Mouse (Mus musculus) lung, postnatal 0 days (tissue): ENCODE measurements at regions not wholly inside any gene's neighbourhood (a gene's known extent, or its start where the extent isn't known, plus 50 kb on each side); places are given as distances from the start of the nearest gene placed in this dataset.

Experiments
- CTCF ChIP-seq: IDR thresholded peaks from 2 replicates; pipeline ENCODE4 v1.5.1; 2016; ENCODE audit warnings: antibody characterized with exemption, mild to moderate bottlenecking
- EP300 ChIP-seq: IDR thresholded peaks from 2 replicates; pipeline ENCODE4 v1.6.1; 2016; ENCODE audit warnings: antibody characterized with exemption, mild to moderate bottlenecking, control low read depth

- TF ChIP-seq CTCF (no peak), EP300 (peak; percentile 61)
Observed at GRCm38 (mm10) chr1:194117631-194118360, 500.2 kb upstream of the Plxna2 start.
